Mouse (Mus musculus) G1E (cell line): ENCODE measurements around the gene D230025D16Rik. TPM values are rescaled to one million over a fixed set of nuclear protein-coding genes. Genes with fewer than 3 reads are reported as not detected.

ENCODE experiments used
- ATAC-seq: 2 replicates; pipeline ENCODE4 v1.8.0; 2016; ENCODE audit warnings: mild to moderate bottlenecking; ENCODE audit not compliant: insufficient number of reproducible peaks, poor library complexity, low FRiP score, severe bottlenecking; ENCODE audit errors: extremely low read depth
- DNase-seq: peaks from one replicate; pipeline ENCODE4 v3.0.0; 2012; ENCODE audit warnings: low spot score
- H3K27me3 ChIP-seq: 2 replicates; pipeline ENCODE4 v1.6.1; 2012; ENCODE audit warnings: mild to moderate bottlenecking, low read length, inconsistent platforms; ENCODE audit not compliant: insufficient read depth
- H3K36me3 ChIP-seq: replicated peaks from 2 replicates; pipeline ENCODE3; 2012; ENCODE audit warnings: mild to moderate bottlenecking, inconsistent platforms
- H3K4me1 ChIP-seq: 2 replicates; pipeline ENCODE4 v1.6.1; 2012; ENCODE audit warnings: low read depth, low read length, inconsistent platforms, mixed read lengths; ENCODE audit not compliant: insufficient read depth
- H3K4me3 ChIP-seq: 2 replicates; pipeline ENCODE4 v1.5.1; 2012; ENCODE audit warnings: low read depth, mild to moderate bottlenecking, inconsistent platforms, low read length, moderate library complexity, mixed read lengths
- H3K9me3 ChIP-seq: replicated peaks from 2 replicates; pipeline ENCODE4 v1.6.1; 2012; ENCODE audit warnings: inconsistent platforms
- CTCF ChIP-seq: IDR thresholded peaks from 2 replicates; pipeline ENCODE4 v1.5.1; 2012; ENCODE audit warnings: low read depth, low read length, inconsistent platforms, mixed read lengths
- GATA1 ChIP-seq: IDR thresholded peaks from 2 replicates; pipeline ENCODE4 v1.6.1; 2012; ENCODE audit warnings: borderline replicate concordance, low read length, inconsistent platforms, mixed read lengths
- GATA2 ChIP-seq: IDR thresholded peaks from 2 replicates; pipeline ENCODE4 v1.6.1; 2012; ENCODE audit warnings: low read depth, low read length, inconsistent platforms, borderline replicate concordance
- POLR2AphosphoS5 ChIP-seq: IDR thresholded peaks from 2 replicates; pipeline ENCODE4 v1.6.1; 2012; ENCODE audit warnings: low read depth, low read length, inconsistent platforms; ENCODE audit not compliant: insufficient replicate concordance
- TAL1 ChIP-seq: conservative IDR thresholded peaks from 2 replicates; pipeline ENCODE4 v1.6.1; 2012; ENCODE audit warnings: low read depth, low read length, inconsistent platforms, mixed read lengths
- polyA plus RNA-seq: library from polyadenylated mRNA; stranded (reverse); fragments of >175 nt; gene quantifications from 2 replicates; pipeline ENCODE4 v1.2.3, GENCODE M21; 2012
- total RNA-seq, 2 experiments: library from RNA; stranded (forward) in 1 of 2; stranded (reverse) in 1 of 2; fragments of 200-1000 nt in 1 of 2; fragments of >200 nt in 1 of 2; fragmentation: Nextera tagmentation in 1 of 2; gene quantifications; 2 replicates each; pipeline ENCODE4 v1.2.3; 2014 to 2017

D230025D16Rik gene
- total and polyA plus RNA-seq, 3 experiments = 4.0 to 37.5 (median 27.2) TPM

DNA sequence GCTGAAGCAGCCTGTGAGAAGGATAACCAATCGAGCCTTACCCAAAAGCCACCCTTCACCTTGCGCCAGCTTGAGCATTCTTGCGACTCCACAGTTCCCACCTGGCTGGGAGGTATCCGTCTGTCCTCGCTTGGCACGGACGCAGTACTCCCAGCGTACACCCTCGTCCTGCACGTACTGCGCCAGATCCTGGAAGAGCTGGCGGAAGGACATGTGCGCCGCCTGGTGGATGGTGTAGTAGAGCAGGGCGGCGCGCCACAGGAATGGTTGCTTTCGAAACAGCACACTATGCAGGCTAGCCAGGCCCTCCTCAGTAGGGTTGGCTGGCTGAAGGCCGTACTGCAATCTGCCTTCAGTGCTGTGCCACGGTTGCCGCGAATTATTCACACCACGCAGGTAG, 58.1 kb downstream of the D230025D16Rik start:
- Histone ChIP-seq H3K27me3 (peaks cover 26% of the 10 kb centered on the region), H3K36me3 (peaks cover 32% of the 10 kb centered on the region), H3K9me3 (no peaks in the 10 kb centered on the region; the same call in 1 of the 2 replicates), H3K4me3 (peak overlapping the region; percentile 71), H3K4me1 (peaks cover 51% of the 10 kb centered on the region)
- peak; percentile 76 for DNase-seq
- peak; percentile 76 for ATAC-seq
- no peak for TF ChIP-seq GATA1
- no peak for TF ChIP-seq POLR2AphosphoS5
- TF ChIP-seq CTCF = peak; percentile 94
- no peak for TF ChIP-seq GATA2
- TF ChIP-seq TAL1 = no peak

DNA sequence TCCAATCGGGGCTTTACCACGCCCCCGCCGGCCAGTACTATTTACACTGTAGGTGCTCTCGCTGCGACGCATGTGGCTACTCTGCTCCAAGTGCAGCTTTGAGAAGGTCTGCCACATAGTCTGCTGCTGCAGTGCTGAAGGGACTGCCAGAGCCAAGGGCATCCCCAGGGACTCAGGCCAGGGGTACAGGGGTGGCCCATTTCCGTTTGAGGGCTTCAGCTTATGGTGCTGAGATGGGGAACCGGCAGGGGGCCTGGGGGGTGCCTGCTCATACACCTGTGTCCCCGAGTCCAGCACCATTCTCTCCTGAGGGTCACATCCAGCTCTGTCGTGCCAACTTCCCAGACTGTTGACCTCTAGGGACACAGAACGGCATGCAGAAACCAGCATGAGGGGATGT, 60.6 kb downstream of the D230025D16Rik start:
- H3K27me3 ChIP-seq = peaks cover 15% of the 10 kb centered on the region; the same call in 1 of the 2 replicates

DNA sequence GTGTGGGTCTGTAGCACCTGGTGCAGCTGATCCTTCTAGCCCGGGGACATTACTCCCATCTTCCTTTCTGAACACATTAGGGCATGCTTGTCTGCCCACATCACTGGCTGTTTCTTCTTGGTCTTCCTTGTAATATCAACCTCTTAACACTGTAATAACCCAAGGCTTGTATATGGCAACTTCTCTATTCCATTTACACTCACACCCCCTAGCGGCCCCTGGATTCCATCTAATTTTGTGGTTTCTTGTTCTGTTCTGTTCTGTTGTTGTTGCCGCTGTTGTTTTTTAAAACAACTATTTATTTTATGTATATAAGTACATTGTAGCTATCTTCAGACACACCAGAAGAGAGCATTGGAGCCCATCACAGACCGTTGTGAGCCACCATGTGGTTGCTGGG, 62.0 kb downstream of the D230025D16Rik start:
- H3K4me1 ChIP-seq = peaks cover 54% of the 10 kb centered on the region
- ATAC-seq (no peak), DNase-seq (no peak)
- H3K36me3 ChIP-seq = peaks cover 7% of the 10 kb centered on the region
- TF ChIP-seq POLR2AphosphoS5 (no peak), GATA2 (no peak), TAL1 (no peak), GATA1 (no peak), CTCF (no peak)
- H3K4me3 ChIP-seq = no peak overlapping the region
- H3K9me3 ChIP-seq = no peaks in the 10 kb centered on the region
- peaks cover 15% of the 10 kb centered on the region; the same call in 1 of the 2 replicates for H3K27me3 ChIP-seq

More for the DNA sequence above, 60.6 kb downstream of the D230025D16Rik start:
- DNase-seq (no peak), ATAC-seq (no peak)
- peaks cover 60% of the 10 kb centered on the region for H3K4me1 ChIP-seq
- H3K36me3 ChIP-seq = peaks cover 15% of the 10 kb centered on the region
- TF ChIP-seq GATA1 (no peak), TAL1 (no peak), CTCF (no peak), POLR2AphosphoS5 (no peak), GATA2 (no peak)
- H3K9me3 ChIP-seq = no peaks in the 10 kb centered on the region
- H3K4me3 ChIP-seq = no peak overlapping the region

DNA sequence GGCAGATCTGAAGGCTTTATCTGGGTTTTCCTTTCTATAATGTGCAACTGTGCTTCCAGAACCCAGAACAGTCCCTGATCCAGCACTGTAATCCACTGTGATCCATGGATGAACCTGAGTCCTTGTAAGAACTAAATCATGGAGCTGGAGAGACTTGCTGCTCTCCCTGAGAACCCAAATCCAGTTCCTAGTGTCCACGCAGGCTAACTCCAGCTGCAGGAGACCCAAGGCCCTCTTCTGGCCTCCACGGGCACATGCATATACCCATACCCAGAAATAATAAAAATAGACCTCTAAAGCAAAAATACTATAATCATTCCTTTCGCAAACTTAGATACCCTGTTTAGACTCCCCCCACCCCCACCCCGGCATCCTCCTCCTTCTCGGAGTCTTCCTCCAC, 63.3 kb downstream of the D230025D16Rik start:
- Histone ChIP-seq H3K27me3 (peaks cover 15% of the 10 kb centered on the region; the same call in 1 of the 2 replicates), H3K4me3 (no peak overlapping the region)
- DNase-seq = no peak

DNA sequence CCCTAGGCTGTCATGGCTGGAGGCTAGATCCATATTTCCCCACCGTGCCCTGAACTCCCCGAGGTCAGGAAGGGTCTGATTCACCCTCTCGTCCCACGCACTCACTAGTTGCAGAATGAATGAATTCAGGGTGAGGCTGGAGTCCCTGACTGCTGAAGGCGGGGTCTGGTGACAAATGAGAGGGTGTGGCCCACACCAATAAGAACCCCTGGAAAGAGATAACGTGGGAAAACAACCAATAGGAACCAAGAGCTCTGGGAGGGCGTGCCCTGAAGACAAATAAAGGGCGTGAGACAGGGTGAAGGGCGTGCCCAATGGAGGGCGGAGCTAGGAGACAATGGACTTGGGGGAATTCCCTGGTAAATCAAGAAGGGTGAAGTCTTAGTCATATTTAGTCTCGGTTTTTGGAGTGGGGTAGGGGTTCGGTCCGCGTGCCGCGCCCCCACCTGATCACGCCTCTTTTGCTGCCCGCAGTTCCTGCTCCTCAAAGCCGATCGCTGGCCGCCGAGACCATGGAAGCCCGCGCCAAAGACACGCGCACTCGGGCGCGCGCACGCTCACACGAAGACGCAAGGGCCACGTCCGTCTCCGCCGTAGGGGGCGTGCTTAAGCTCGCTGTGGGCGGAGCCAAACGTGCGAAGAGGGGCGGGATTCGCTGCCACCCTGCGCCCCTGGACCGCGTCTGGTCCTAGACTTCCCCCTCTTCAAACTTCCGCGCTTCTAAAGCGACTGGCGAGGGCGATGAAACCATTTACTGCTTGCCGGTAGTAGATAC, 64.2 kb downstream of the D230025D16Rik start:
- peak overlapping the region; percentile 74 for H3K4me3 ChIP-seq
- peak; percentile 97 for ATAC-seq
- H3K27me3 ChIP-seq = peaks cover 15% of the 10 kb centered on the region; the same call in 1 of the 2 replicates

More for the DNA sequence above, 63.3 kb downstream of the D230025D16Rik start:
- no peaks in the 10 kb centered on the region for H3K9me3 ChIP-seq
- H3K36me3 ChIP-seq = peaks cover 9% of the 10 kb centered on the region
- ATAC-seq = no peak
- peaks cover 41% of the 10 kb centered on the region for H3K4me1 ChIP-seq
- TF ChIP-seq CTCF (no peak), TAL1 (no peak), POLR2AphosphoS5 (no peak), GATA1 (no peak), GATA2 (no peak)

DNA sequence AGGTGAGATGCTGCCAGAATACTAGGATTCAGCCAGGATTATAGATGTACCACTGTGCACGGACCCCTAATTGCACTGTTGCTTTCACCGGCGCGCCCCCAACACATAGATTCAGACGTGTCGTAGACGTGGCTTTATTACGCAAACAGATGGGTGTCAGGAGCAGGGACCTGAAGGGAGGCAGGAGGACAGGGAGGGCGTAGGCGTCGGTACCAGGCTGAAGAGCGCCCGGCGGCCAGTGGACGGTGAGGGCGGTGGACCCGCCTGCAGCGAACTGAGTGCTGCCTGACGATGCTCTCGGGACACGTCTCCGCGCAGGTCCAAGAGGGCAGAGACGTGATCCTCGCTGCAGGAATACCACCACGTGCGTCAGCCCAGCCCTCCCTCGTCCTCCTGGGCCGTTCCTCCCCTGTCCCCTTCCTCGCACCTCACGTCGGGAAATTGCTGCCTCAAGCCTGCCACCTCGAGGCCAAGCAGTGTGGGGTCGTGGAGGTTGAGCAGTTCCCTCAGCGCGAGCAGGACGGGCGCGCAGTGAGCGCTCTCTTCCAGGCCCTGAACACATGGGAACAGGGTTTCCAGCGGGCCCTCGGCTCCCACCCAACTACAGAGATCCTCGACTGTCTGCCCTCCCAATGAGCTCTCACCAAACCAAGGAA, 65.0 kb downstream of the D230025D16Rik start, which contains the start of gene 4931428F04Rik:
Gene 4931428F04Rik, minus strand, starts transcription at position 60 of the 656 bp plus-strand sequence.
- peaks cover 13% of the 10 kb centered on the region for H3K36me3 ChIP-seq
- ATAC-seq = no peak
- no peak for DNase-seq
- H3K27me3 ChIP-seq = peaks cover 12% of the 10 kb centered on the region; the same call in 1 of the 2 replicates
- peaks cover 33% of the 10 kb centered on the region for H3K4me1 ChIP-seq
- H3K9me3 ChIP-seq = no peaks in the 10 kb centered on the region
- TF ChIP-seq GATA1 = no peak
- H3K4me3 ChIP-seq = peak within 1 kb of the TSS; percentile 74

More for the DNA sequence above, 64.2 kb downstream of the D230025D16Rik start:
- Histone ChIP-seq H3K4me1 (peaks cover 36% of the 10 kb centered on the region), H3K36me3 (peaks cover 13% of the 10 kb centered on the region), H3K9me3 (no peaks in the 10 kb centered on the region)
- DNase-seq = peak; percentile 92
- TF ChIP-seq POLR2AphosphoS5 = no peak
- no peak for TF ChIP-seq GATA1
- no peak for TF ChIP-seq TAL1
- no peak for TF ChIP-seq CTCF
- TF ChIP-seq GATA2 = no peak
